Mouse (Mus musculus): ENCODE measurements around the gene Adgrd1. TPM values are rescaled to one million over a fixed set of nuclear protein-coding genes. Genes with fewer than 3 reads are reported as not detected.

Gene Adgrd1
- polyA plus RNA-seq, 1 experiment from 2014 or later, result not detected

DNA sequence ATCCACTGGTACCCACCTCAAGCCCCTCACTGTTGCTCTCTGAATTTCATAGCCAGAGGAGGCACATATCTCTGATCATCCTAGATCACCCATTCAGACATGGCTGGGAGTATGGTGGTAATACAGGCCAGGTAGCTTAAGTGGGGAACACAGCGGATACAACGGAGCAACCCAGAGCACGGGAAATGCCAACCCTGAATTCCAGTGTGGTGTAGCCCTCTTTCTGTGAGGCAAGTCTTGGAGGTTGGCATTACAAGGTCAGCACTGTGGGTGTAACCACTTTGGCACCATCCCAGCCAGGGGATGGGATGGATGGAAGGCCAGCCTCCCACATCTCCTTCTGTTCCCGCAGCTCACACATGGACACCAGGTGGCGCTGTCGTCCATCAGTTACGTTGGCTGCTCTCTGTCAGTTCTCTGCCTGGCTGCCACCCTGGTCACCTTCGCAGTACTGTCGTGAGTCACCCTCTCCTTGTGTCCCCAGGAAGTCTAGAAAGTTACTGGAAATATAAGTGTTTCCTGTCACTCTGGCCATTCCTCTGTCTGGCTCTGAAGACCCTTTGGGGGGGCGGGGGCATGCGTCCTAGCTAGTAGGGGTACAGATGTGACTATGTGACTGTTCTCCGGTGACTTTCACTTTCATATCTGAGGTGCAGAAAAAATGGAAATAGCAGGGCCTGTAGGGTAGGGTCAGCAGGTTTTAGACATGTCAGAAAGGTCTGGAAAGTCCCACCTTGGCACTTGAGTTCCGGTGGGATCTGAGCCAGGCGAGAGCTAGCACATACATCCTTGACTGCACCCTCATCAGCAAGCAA lies 81.4 kb downstream of the Adgrd1 start:
- 48% methylated on average over 14 of the region's 14 CpGs for WGBS
- DNase-seq (ENCODE audit: low spot score) (peak; percentile 77), ATAC-seq (replicated peaks; ENCODE audit: low FRiP score) (peak; percentile 30; the same call in 1 of the 2 replicates)
- no peaks in the 10 kb centered on the region for H3K36me3 ChIP-seq (ENCODE audit: control insufficient read depth, insufficient read depth, low read length)
- H3K9ac ChIP-seq (ENCODE audit: low read depth, low read length), result no peak overlapping the region
- no peaks in the 10 kb centered on the region for H3K9me3 ChIP-seq (ENCODE audit: control insufficient read depth, low read length)
- peaks cover 8% of the 10 kb centered on the region for H3K27me3 ChIP-seq (replicated peaks; ENCODE audit: control insufficient read depth, insufficient read depth, low read length)
- H3K4me1 ChIP-seq (replicated peaks; ENCODE audit: control insufficient read depth, insufficient read depth, low read length), result peaks cover 10% of the 10 kb centered on the region
- peak overlapping the region; percentile 7 for H3K4me2 ChIP-seq
- no peak overlapping the region for H3K4me3 ChIP-seq (ENCODE audit: low read depth, low read length)
- H3K27ac ChIP-seq (ENCODE audit: low read depth, low read length), result no peak overlapping the region

GRCm38 (mm10) chr5:129179356-129179755 lies 82.8 kb downstream of the Adgrd1 start:
- no peak; the same call in 1 of the 2 replicates for ATAC-seq (replicated peaks; ENCODE audit: low FRiP score)
- peaks cover 8% of the 10 kb centered on the region for H3K27me3 ChIP-seq (replicated peaks; ENCODE audit: control insufficient read depth, insufficient read depth, low read length)
- 86% methylated on average over 6 of the region's 6 CpGs for WGBS
- H3K4me2 ChIP-seq, result no peak overlapping the region
- H3K4me1 ChIP-seq (replicated peaks; ENCODE audit: control insufficient read depth, insufficient read depth, low read length), result peaks cover 10% of the 10 kb centered on the region
- no peaks in the 10 kb centered on the region for H3K36me3 ChIP-seq (ENCODE audit: control insufficient read depth, insufficient read depth, low read length)
- DNase-seq (ENCODE audit: low spot score), result no peak
- no peak overlapping the region for H3K4me3 ChIP-seq (ENCODE audit: low read depth, low read length)
- H3K27ac ChIP-seq (ENCODE audit: low read depth, low read length), result no peak overlapping the region
- H3K9me3 ChIP-seq (ENCODE audit: control insufficient read depth, low read length), result no peaks in the 10 kb centered on the region
- H3K9ac ChIP-seq (ENCODE audit: low read depth, low read length), result no peak overlapping the region

DNA sequence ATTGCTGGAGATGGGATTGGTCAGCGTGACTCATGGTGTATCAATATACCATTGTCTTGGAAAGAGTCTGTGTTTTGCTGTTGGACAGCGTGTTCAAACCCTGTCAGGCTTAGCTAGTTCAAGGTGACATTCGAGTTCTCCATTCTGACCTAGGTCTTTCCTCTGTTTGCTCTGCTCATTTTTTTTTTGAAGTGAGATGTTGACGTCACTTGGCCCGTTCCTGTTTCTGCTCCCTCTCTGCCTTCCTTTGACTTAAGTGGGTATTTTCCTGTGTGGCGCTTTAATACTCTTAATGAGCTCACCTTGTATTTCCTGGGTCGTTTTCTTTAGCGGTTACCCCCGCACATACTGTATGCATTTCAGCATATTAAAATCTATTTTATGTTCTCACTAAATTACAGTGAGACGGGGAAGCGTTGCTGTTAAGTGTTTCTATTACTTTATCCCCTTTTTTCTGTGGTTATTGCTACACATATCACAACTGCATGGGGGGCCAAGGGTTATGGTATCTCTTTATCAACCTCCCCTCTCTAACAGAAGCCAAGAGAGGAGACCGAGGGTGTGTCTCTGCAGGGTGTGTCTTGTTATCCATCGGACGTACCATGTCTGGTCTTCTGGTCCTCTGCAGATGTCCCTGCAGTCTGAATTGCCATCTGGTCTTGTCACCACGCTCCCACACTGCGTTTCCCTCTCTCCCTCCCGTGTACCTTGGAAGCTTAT lies 83.6 kb downstream of the Adgrd1 start:
- H3K9ac ChIP-seq (ENCODE audit: low read depth, low read length), result no peak overlapping the region
- DNase-seq (ENCODE audit: low spot score), result no peak
- no peaks in the 10 kb centered on the region for H3K36me3 ChIP-seq (ENCODE audit: control insufficient read depth, insufficient read depth, low read length)
- H3K4me1 ChIP-seq (replicated peaks; ENCODE audit: control insufficient read depth, insufficient read depth, low read length), result peaks cover 10% of the 10 kb centered on the region
- 69% methylated on average over 17 of the region's 17 CpGs for WGBS
- peak; percentile 84 for ATAC-seq (replicated peaks; ENCODE audit: low FRiP score)
- H3K9me3 ChIP-seq (ENCODE audit: control insufficient read depth, low read length), result no peaks in the 10 kb centered on the region
- H3K27me3 ChIP-seq (replicated peaks; ENCODE audit: control insufficient read depth, insufficient read depth, low read length), result peaks cover 8% of the 10 kb centered on the region
- no peak overlapping the region for H3K4me2 ChIP-seq
- no peak overlapping the region for H3K4me3 ChIP-seq (ENCODE audit: low read depth, low read length)
- H3K27ac ChIP-seq (ENCODE audit: low read depth, low read length), result peak overlapping the region; percentile 71; the same call in 1 of the 2 replicates

- no peak overlapping the region for H3K4me3 ChIP-seq (ENCODE audit: low read depth, low read length)
- no peak overlapping the region for H3K9ac ChIP-seq (ENCODE audit: low read depth, low read length)
- WGBS, result 60% methylated on average over 13 of the region's 13 CpGs
- peak overlapping the region; percentile 71 for H3K27ac ChIP-seq (ENCODE audit: low read depth, low read length)
- H3K27me3 ChIP-seq (replicated peaks; ENCODE audit: control insufficient read depth, insufficient read depth, low read length), result peaks cover 8% of the 10 kb centered on the region
- H3K9me3 ChIP-seq (ENCODE audit: control insufficient read depth, low read length), result no peaks in the 10 kb centered on the region
- ATAC-seq (replicated peaks; ENCODE audit: low FRiP score), result peak; percentile 65
- H3K4me1 ChIP-seq (replicated peaks; ENCODE audit: control insufficient read depth, insufficient read depth, low read length), result peaks cover 10% of the 10 kb centered on the region
- no peak for DNase-seq (ENCODE audit: low spot score)
- H3K4me2 ChIP-seq, result peak overlapping the region; percentile 21
- H3K36me3 ChIP-seq (ENCODE audit: control insufficient read depth, insufficient read depth, low read length), result no peaks in the 10 kb centered on the region
Measured at GRCm38 (mm10) chr5:129180715-129181228, 84.2 kb downstream of the Adgrd1 start.

DNA sequence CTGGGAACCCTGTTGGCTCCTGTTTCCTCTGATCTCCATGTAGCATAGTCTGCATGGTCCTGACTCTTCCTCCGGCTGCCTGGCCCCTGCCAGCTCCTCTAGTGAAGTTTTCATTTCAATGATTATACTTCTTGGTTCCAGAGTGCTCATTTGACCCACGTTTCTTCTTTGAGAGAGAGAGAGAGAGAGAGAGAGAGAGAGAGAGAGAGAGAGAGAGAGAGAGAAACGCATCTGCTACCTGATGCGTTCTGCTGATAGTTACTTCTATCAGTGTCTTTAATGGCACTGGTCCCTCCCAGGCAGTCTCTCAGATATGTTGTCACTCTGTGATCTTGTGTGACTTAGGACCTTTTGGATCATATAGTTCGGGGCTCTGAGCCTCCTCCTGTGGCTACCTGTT lies 84.9 kb downstream of the Adgrd1 start:
- peaks cover 8% of the 10 kb centered on the region for H3K27me3 ChIP-seq (replicated peaks; ENCODE audit: control insufficient read depth, insufficient read depth, low read length)
- WGBS, result 47% methylated on average over 5 of the region's 5 CpGs
- H3K4me3 ChIP-seq (ENCODE audit: low read depth, low read length), result no peak overlapping the region
- peak overlapping the region; percentile 21; the same call in 1 of the 2 replicates for H3K4me2 ChIP-seq
- DNase-seq (ENCODE audit: low spot score) (no peak), ATAC-seq (replicated peaks; ENCODE audit: low FRiP score) (no peak)
- no peaks in the 10 kb centered on the region for H3K9me3 ChIP-seq (ENCODE audit: control insufficient read depth, low read length)
- no peak overlapping the region; the same call in 1 of the 2 replicates for H3K9ac ChIP-seq (ENCODE audit: low read depth, low read length)
- no peaks in the 10 kb centered on the region for H3K36me3 ChIP-seq (ENCODE audit: control insufficient read depth, insufficient read depth, low read length)
- H3K27ac ChIP-seq (ENCODE audit: low read depth, low read length), result peak overlapping the region; percentile 71
- peaks cover 10% of the 10 kb centered on the region for H3K4me1 ChIP-seq (replicated peaks; ENCODE audit: control insufficient read depth, insufficient read depth, low read length)

GRCm38 (mm10) chr5:129182554-129182953 lies 86.0 kb downstream of the Adgrd1 start:
- no peak overlapping the region for H3K4me2 ChIP-seq
- ATAC-seq (replicated peaks; ENCODE audit: low FRiP score) (no peak), DNase-seq (ENCODE audit: low spot score) (no peak)
- peaks cover 10% of the 10 kb centered on the region for H3K4me1 ChIP-seq (replicated peaks; ENCODE audit: control insufficient read depth, insufficient read depth, low read length)
- no peak overlapping the region for H3K27ac ChIP-seq (ENCODE audit: low read depth, low read length)
- H3K4me3 ChIP-seq (ENCODE audit: low read depth, low read length), result no peak overlapping the region
- H3K9ac ChIP-seq (ENCODE audit: low read depth, low read length), result no peak overlapping the region
- whole genome bisulfite sequencing, result 57% methylated on average over 8 of the region's 8 CpGs
- H3K9me3 ChIP-seq (ENCODE audit: control insufficient read depth, low read length), result no peaks in the 10 kb centered on the region
- no peaks in the 10 kb centered on the region for H3K36me3 ChIP-seq (ENCODE audit: control insufficient read depth, insufficient read depth, low read length)
- H3K27me3 ChIP-seq (replicated peaks; ENCODE audit: control insufficient read depth, insufficient read depth, low read length), result peaks cover 8% of the 10 kb centered on the region

DNA sequence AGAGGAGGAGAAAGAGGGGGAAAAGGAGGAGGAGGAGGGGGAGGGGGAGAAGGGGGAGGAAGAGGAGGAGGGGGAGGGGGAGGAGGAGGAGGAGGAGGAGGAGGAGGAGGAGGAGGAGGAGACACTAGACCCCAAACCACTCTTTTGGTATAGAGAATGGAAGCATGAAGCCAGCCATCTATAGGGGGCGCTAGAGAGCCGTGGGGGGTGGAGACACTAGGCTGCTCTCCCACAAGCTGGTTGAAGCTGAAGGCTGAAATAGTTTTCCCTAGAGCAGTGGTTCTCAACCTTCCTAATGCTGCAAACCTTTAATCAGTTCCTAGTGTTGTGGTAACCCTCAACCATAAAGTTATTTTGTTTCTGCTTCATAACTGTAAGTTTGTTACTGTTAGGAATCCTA lies 89.7 kb downstream of the Adgrd1 start:
- H3K4me2 ChIP-seq, result no peak overlapping the region
- no peak overlapping the region for H3K27ac ChIP-seq (ENCODE audit: low read depth, low read length)
- ATAC-seq (replicated peaks; ENCODE audit: low FRiP score), result no peak
- 9% methylated on average over 2 of the region's 2 CpGs for WGBS
- H3K9ac ChIP-seq (ENCODE audit: low read depth, low read length), result no peak overlapping the region
- no peaks in the 10 kb centered on the region for H3K36me3 ChIP-seq (ENCODE audit: control insufficient read depth, insufficient read depth, low read length)
- no peak for DNase-seq (ENCODE audit: low spot score)
- no peaks in the 10 kb centered on the region for H3K9me3 ChIP-seq (ENCODE audit: control insufficient read depth, low read length)
- peaks cover 5% of the 10 kb centered on the region; the same call in 1 of the 2 replicates for H3K27me3 ChIP-seq (replicated peaks; ENCODE audit: control insufficient read depth, insufficient read depth, low read length)
- H3K4me1 ChIP-seq (replicated peaks; ENCODE audit: control insufficient read depth, insufficient read depth, low read length), result peaks cover 4% of the 10 kb centered on the region
- no peak overlapping the region for H3K4me3 ChIP-seq (ENCODE audit: low read depth, low read length)

DNA sequence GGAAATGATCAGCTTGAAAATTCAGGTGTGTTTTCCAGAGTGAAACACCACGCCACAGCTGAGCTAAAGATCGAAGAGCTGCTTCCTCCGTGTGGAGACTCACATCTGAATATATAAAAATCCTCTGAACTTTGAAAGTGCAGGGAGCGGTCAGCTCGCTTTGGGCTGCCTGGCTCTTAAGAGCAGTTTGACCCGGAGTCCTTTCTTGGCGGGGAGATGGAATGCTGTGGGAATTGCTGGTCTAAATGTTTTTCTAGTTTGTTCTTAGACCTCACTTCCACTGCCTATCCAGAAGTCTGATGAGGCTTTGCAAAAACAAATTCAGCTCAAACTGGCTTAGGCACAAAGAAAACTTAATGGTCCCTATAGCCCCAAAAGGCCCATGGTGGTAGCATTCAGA lies 90.4 kb downstream of the Adgrd1 start:
- DNase-seq (ENCODE audit: low spot score), result no peak
- ATAC-seq (replicated peaks; ENCODE audit: low FRiP score), result no peak

More for the DNA sequence above, 90.4 kb downstream of the Adgrd1 start:
- no peak overlapping the region for H3K4me3 ChIP-seq (ENCODE audit: low read depth, low read length)
- H3K27ac ChIP-seq (ENCODE audit: low read depth, low read length), result no peak overlapping the region
- no peak overlapping the region for H3K4me2 ChIP-seq
- peaks cover 5% of the 10 kb centered on the region; the same call in 1 of the 2 replicates for H3K27me3 ChIP-seq (replicated peaks; ENCODE audit: control insufficient read depth, insufficient read depth, low read length)
- no peaks in the 10 kb centered on the region for H3K9me3 ChIP-seq (ENCODE audit: control insufficient read depth, low read length)
- no peak overlapping the region for H3K9ac ChIP-seq (ENCODE audit: low read depth, low read length)
- WGBS, result 76% methylated on average over 7 of the region's 7 CpGs
- H3K4me1 ChIP-seq (replicated peaks; ENCODE audit: control insufficient read depth, insufficient read depth, low read length), result peaks cover 2% of the 10 kb centered on the region; the same call in 1 of the 2 replicates
- H3K36me3 ChIP-seq (ENCODE audit: control insufficient read depth, insufficient read depth, low read length), result no peaks in the 10 kb centered on the region
